Mouse (Mus musculus) CH12.LX (cell line): Measurements from ENCODE around the gene Abr. TPM values are rescaled to one million over a fixed set of nuclear protein-coding genes. Genes with fewer than 3 reads are reported as not detected.

Source experiments
- DNase-seq: peaks from one replicate; pipeline ENCODE4 v3.0.0-alpha.2; 2013; ENCODE audit errors: extremely low read depth
- H3K27ac ChIP-seq: 2 replicates; pipeline ENCODE4 v1.5.1; 2012; ENCODE audit warnings: low read depth, mild to moderate bottlenecking, control low read depth, moderate library complexity; ENCODE audit not compliant: insufficient read depth
- H3K27me3 ChIP-seq: replicated peaks from 2 replicates; pipeline ENCODE3; 2012; ENCODE audit warnings: inconsistent platforms
- H3K36me3 ChIP-seq, 2 experiments: replicated peaks in 1 of 2; 2 replicates each; pipeline versions ENCODE3 to v1.6.1; 2012; ENCODE audit warnings: inconsistent platforms in 1 of 2, low read length in 1 of 2, mild to moderate bottlenecking in 1 of 2, mixed read lengths in 1 of 2, moderate library complexity in 1 of 2; ENCODE audit not compliant: control insufficient read depth in 1 of 2, insufficient read depth in 1 of 2
- H3K4me1 ChIP-seq, 2 experiments: 2 replicates each; pipeline ENCODE4 v1.6.1; 2012; ENCODE audit warnings: inconsistent platforms in 1 of 2, moderate library complexity in 1 of 2; ENCODE audit not compliant: insufficient read depth in 2 of 2, control insufficient read depth in 1 of 2
- H3K4me2 ChIP-seq: 2 replicates; pipeline ENCODE4 v1.6.1; 2012; ENCODE audit warnings: low read depth, mild to moderate bottlenecking, control low read depth; ENCODE audit not compliant: poor library complexity, insufficient read depth, severe bottlenecking
- H3K4me3 ChIP-seq, 3 experiments: fragments of 150-350 bp in 1 of 3; sonication (generic) in 1 of 3; replicated peaks in 1 of 3; 2 replicates each; pipeline versions ENCODE3 to v1.5.1; 2011 to 2012; ENCODE audit warnings: low read depth in 2 of 3, low read length in 2 of 3, mild to moderate bottlenecking in 2 of 3, moderate library complexity in 2 of 3, control low read depth in 1 of 3, improper control_type of control experiment in 1 of 3, inconsistent platforms in 1 of 3, mixed read lengths in 1 of 3; ENCODE audit not compliant: poor library complexity in 1 of 3
- H3K79me2 ChIP-seq: replicated peaks from 2 replicates; pipeline ENCODE4 v1.6.1; 2012; ENCODE audit warnings: mild to moderate bottlenecking, moderate library complexity; ENCODE audit not compliant: control insufficient read depth, poor library complexity, insufficient read depth, severe bottlenecking; ENCODE audit errors: extremely low read depth
- H3K9ac ChIP-seq: 2 replicates; pipeline ENCODE4 v1.6.1; 2012; ENCODE audit warnings: low read depth, mild to moderate bottlenecking, control low read depth, moderate library complexity; ENCODE audit not compliant: insufficient read depth
- H3K9me3 ChIP-seq: replicated peaks from 2 replicates; pipeline ENCODE3; 2012; ENCODE audit warnings: low read length, inconsistent platforms, mixed read lengths
- BHLHE40 ChIP-seq: IDR thresholded peaks from 2 replicates; pipeline ENCODE4 v1.6.1; 2011; ENCODE audit warnings: mild to moderate bottlenecking, low read depth, low read length, improper control_type of control experiment
- CHD1 ChIP-seq: IDR thresholded peaks from 2 replicates; pipeline ENCODE4 v1.6.1; 2012; ENCODE audit warnings: low read depth, low read length, improper control_type of control experiment, inconsistent platforms
- CHD2 ChIP-seq: IDR thresholded peaks from 2 replicates; pipeline ENCODE4 v1.6.1; 2011; ENCODE audit warnings: low read length, improper control_type of control experiment
- CTCF ChIP-seq, 2 experiments: IDR thresholded peaks in 1 of 2; conservative IDR thresholded peaks in 1 of 2; 2 replicates each; pipeline ENCODE4 v1.5.1; 2011 to 2012; ENCODE audit warnings: low read depth in 2 of 2, low read length in 2 of 2, improper control_type of control experiment in 1 of 2, inconsistent platforms in 1 of 2, mild to moderate bottlenecking in 1 of 2, moderate library complexity in 1 of 2
- E2F4 ChIP-seq: IDR thresholded peaks from 2 replicates; pipeline ENCODE4 v1.6.1; 2011; ENCODE audit warnings: low read depth, low read length, improper control_type of control experiment; ENCODE audit not compliant: insufficient replicate concordance
- ELF1 ChIP-seq: IDR thresholded peaks from 2 replicates; pipeline ENCODE4 v1.6.1; 2014; ENCODE audit warnings: low read depth, mild to moderate bottlenecking, inconsistent platforms, low read length, improper control_type of control experiment
- EP300 ChIP-seq: IDR thresholded peaks from 2 replicates; pipeline ENCODE4 v1.6.1; 2011; ENCODE audit warnings: low read length, improper control_type of control experiment
- ETS1 ChIP-seq: conservative IDR thresholded peaks from 2 replicates; pipeline ENCODE4 v1.6.1; 2012; ENCODE audit warnings: low read depth, mild to moderate bottlenecking, inconsistent platforms, low read length, improper control_type of control experiment, moderate library complexity
- GABPA ChIP-seq: IDR thresholded peaks from 2 replicates; pipeline ENCODE4 v1.6.1; 2012; ENCODE audit warnings: low read depth, low read length, improper control_type of control experiment, inconsistent platforms; ENCODE audit not compliant: insufficient replicate concordance
- HCFC1 ChIP-seq: IDR thresholded peaks from 2 replicates; pipeline ENCODE4 v1.6.1; 2012; ENCODE audit warnings: low read depth, mild to moderate bottlenecking, inconsistent platforms, low read length, improper control_type of control experiment
- IRF4 ChIP-seq: IDR thresholded peaks from 2 replicates; pipeline ENCODE4 v1.6.1; 2014; ENCODE audit warnings: low read depth, mild to moderate bottlenecking, inconsistent platforms, low read length, improper control_type of control experiment
- JUN ChIP-seq: IDR thresholded peaks from 2 replicates; pipeline ENCODE4 v1.6.1; 2011; ENCODE audit warnings: low read depth, mild to moderate bottlenecking, low read length, improper control_type of control experiment, moderate library complexity; ENCODE audit not compliant: insufficient read depth
- JUND ChIP-seq: conservative IDR thresholded peaks from 2 replicates; pipeline ENCODE4 v1.6.1; 2011; ENCODE audit warnings: low read depth, low read length, improper control_type of control experiment
- KAT2A ChIP-seq: IDR thresholded peaks from 2 replicates; pipeline ENCODE4 v1.6.1; 2012; ENCODE audit warnings: low read length, improper control_type of control experiment, inconsistent platforms; ENCODE audit not compliant: insufficient replicate concordance
- MAFK ChIP-seq: IDR thresholded peaks from 2 replicates; pipeline ENCODE4 v1.6.1; 2011; ENCODE audit warnings: low read length, improper control_type of control experiment; ENCODE audit not compliant: insufficient replicate concordance
- MAX ChIP-seq: IDR thresholded peaks from 2 replicates; pipeline ENCODE4 v1.6.1; 2011; ENCODE audit warnings: low read length, improper control_type of control experiment
- MAZ ChIP-seq: IDR thresholded peaks from 2 replicates; pipeline ENCODE4 v1.6.1; 2012; ENCODE audit warnings: low read depth, mild to moderate bottlenecking, inconsistent platforms, low read length, improper control_type of control experiment, moderate library complexity
- MEF2A ChIP-seq: IDR thresholded peaks from 2 replicates; pipeline ENCODE4 v1.6.1; 2014; ENCODE audit warnings: low read depth, mild to moderate bottlenecking, inconsistent platforms, low read length, improper control_type of control experiment, borderline replicate concordance
- MXI1 ChIP-seq: IDR thresholded peaks from 2 replicates; pipeline ENCODE4 v1.6.1; 2011; ENCODE audit warnings: mild to moderate bottlenecking, low read depth, low read length, improper control_type of control experiment
- MYC ChIP-seq: IDR thresholded peaks from 2 replicates; pipeline ENCODE4 v1.6.1; 2011; ENCODE audit warnings: low read depth, mild to moderate bottlenecking, improper control_type of control experiment, low read length
- NELFE ChIP-seq: IDR thresholded peaks from 2 replicates; pipeline ENCODE4 v1.6.1; 2011; ENCODE audit warnings: low read depth, low read length, improper control_type of control experiment
- NRF1 ChIP-seq: IDR thresholded peaks from 2 replicates; pipeline ENCODE4 v1.6.1; 2014; ENCODE audit warnings: low read depth, mild to moderate bottlenecking, inconsistent platforms, low read length, improper control_type of control experiment, moderate library complexity
- PAX5 ChIP-seq: IDR thresholded peaks from 2 replicates; pipeline ENCODE4 v1.6.1; 2012; ENCODE audit warnings: low read length, inconsistent platforms, mixed read lengths
- POLR2A ChIP-seq: IDR thresholded peaks from 2 replicates; pipeline ENCODE4 v1.6.1; 2011; ENCODE audit warnings: low read depth, mild to moderate bottlenecking, improper control_type of control experiment, low read length
- POLR2AphosphoS2 ChIP-seq: IDR thresholded peaks from 2 replicates; pipeline ENCODE4 v1.6.1; 2011; ENCODE audit warnings: low read depth, low read length, improper control_type of control experiment
- RAD21 ChIP-seq: IDR thresholded peaks from 2 replicates; pipeline ENCODE4 v1.6.1; 2011; ENCODE audit warnings: low read depth, mild to moderate bottlenecking, low read length, improper control_type of control experiment, moderate library complexity
- RCOR1 ChIP-seq: conservative IDR thresholded peaks from 2 replicates; pipeline ENCODE4 v1.6.1; 2012; ENCODE audit warnings: low read depth, mild to moderate bottlenecking, inconsistent platforms, low read length, improper control_type of control experiment
- SIN3A ChIP-seq: IDR thresholded peaks from 2 replicates; pipeline ENCODE4 v1.6.1; 2012; ENCODE audit warnings: low read length, improper control_type of control experiment, inconsistent platforms
- SMC3 ChIP-seq: IDR thresholded peaks from 2 replicates; pipeline ENCODE4 v1.6.1; 2011; ENCODE audit warnings: low read depth, low read length, improper control_type of control experiment
- TBP ChIP-seq: conservative IDR thresholded peaks from 2 replicates; pipeline ENCODE4 v1.6.1; 2011; ENCODE audit warnings: low read depth, low read length, improper control_type of control experiment
- TCF12 ChIP-seq: IDR thresholded peaks from 2 replicates; pipeline ENCODE4 v1.6.1; 2014; ENCODE audit warnings: low read depth, mild to moderate bottlenecking, inconsistent platforms, low read length, improper control_type of control experiment
- UBTF ChIP-seq: IDR thresholded peaks from 2 replicates; pipeline ENCODE4 v1.6.1; 2012; ENCODE audit warnings: low read depth, mild to moderate bottlenecking, inconsistent platforms, low read length, improper control_type of control experiment, moderate library complexity
- USF1 ChIP-seq: IDR thresholded peaks from 2 replicates; pipeline ENCODE4 v1.6.1; 2014; ENCODE audit warnings: low read depth, mild to moderate bottlenecking, inconsistent platforms, low read length, improper control_type of control experiment
- USF2 ChIP-seq: conservative IDR thresholded peaks from 2 replicates; pipeline ENCODE4 v1.6.1; 2011; ENCODE audit warnings: low read depth, low read length, improper control_type of control experiment
- ZC3H11A ChIP-seq: IDR thresholded peaks from 2 replicates; pipeline ENCODE4 v1.6.1; 2012; ENCODE audit warnings: low read depth, mild to moderate bottlenecking, inconsistent platforms, low read length, improper control_type of control experiment
- ZKSCAN1 ChIP-seq: IDR thresholded peaks from 2 replicates; pipeline ENCODE4 v1.6.1; 2012; ENCODE audit warnings: low read depth, inconsistent platforms, low read length, improper control_type of control experiment, borderline replicate concordance
- ZMIZ1 ChIP-seq: IDR thresholded peaks from 2 replicates; pipeline ENCODE4 v1.6.1; 2012; ENCODE audit warnings: low read depth, mild to moderate bottlenecking, inconsistent platforms, low read length, improper control_type of control experiment
- ZNF384 ChIP-seq: IDR thresholded peaks from 2 replicates; pipeline ENCODE4 v1.6.1; 2012; ENCODE audit warnings: low read depth, low read length, improper control_type of control experiment, inconsistent platforms
- dilution Hi-C: fragments of 300-500 bp; cut with MboI; formaldehyde crosslinking; loops from 2 replicates; pipeline ENCODE4 v1.14.3; 2020; ENCODE audit warnings: low sequenced_read_pairs; ENCODE audit not compliant: extremely low pct_unique_long_range_greater_than_20kb, extremely low pct_ligation_motif_present
- in situ Hi-C: fragments of 300-500 bp; cut with MboI; formaldehyde crosslinking; loops from 3 replicates; pipeline ENCODE4 v1.14.3; 2019; ENCODE audit warnings: low sequenced_read_pairs, low pct_ligation_motif_present, low pct_unique_long_range_greater_than_20kb, mixed read lengths
- polyA plus RNA-seq: library from polyadenylated mRNA; unstranded; fragments of >175 nt; gene quantifications from 2 replicates; pipeline ENCODE4 v1.2.1, GENCODE M21; 2012; ENCODE audit warnings: low read depth; ENCODE audit not compliant: insufficient read length
- total RNA-seq, 2 experiments: library from RNA; depleted of rRNA; stranded (reverse); fragments of 300-350 nt in 1 of 2; fragments of >200 nt in 1 of 2; gene quantifications; 2 replicates each; pipeline ENCODE4 v1.2.3; 2012 to 2014

Abr gene
- total and polyA plus RNA-seq, 3 experiments, result 21.0 to 49.5 (median 37.4) TPM

GRCm38 (mm10) chr11:76494360-76495126 lies 127.6 kb downstream of the Abr start:
- in situ Hi-C loops (loop anchor here (5.0 kb wide), 1 partner anchor 37 kb away; no protein-coding TSS in a partner anchor), dilution Hi-C loops (no loop called here)
- 0 out of 2 replicates have a peak, but pooled peaks cover 4% of the 10 kb centered on the region for H3K79me2 ChIP-seq
- peak overlapping the region; percentile 69 for H3K9ac ChIP-seq
- peak overlapping the region; percentile 70 to 85 (median 83) for H3K4me3 ChIP-seq
- peaks cover 0 to 21% of the 10 kb centered on the region in 2 experiments for H3K36me3 ChIP-seq
- peak overlapping the region; percentile 96 for H3K4me2 ChIP-seq
- peak; percentile 54 for DNase-seq
- H3K27ac ChIP-seq, result peak overlapping the region; percentile 51
- H3K9me3 ChIP-seq, result no peaks in the 10 kb centered on the region
- peaks cover 43 to 75% of the 10 kb centered on the region in 2 experiments for H3K4me1 ChIP-seq
- TF ChIP-seq NRF1 (peak; percentile 51; the same call in 1 of the 2 replicates), CHD2 (no peak; the same call in 1 of the 2 replicates), ZMIZ1 (peak; percentile 20; the same call in 1 of the 2 replicates), TBP (no peak), RCOR1 (no peak), MYC (no peak), ETS1 (no peak), GABPA (no peak), CTCF (conservative IDR thresholded peaks at IDR 0.05 in 1 of 2, IDR thresholded peaks at IDR 0.05 in 1 of 2; ENCODE audit: low read depth in 2 of 2, low read length in 2 of 2) (no peak), ZKSCAN1 (no peak), JUN (no peak), TCF12 (peak; percentile 36; the same call in 1 of the 2 replicates), MXI1 (peak; percentile 39; the same call in 1 of the 2 replicates), PAX5 (no peak), ELF1 (peak; percentile 63), RAD21 (no peak; the same call in 1 of the 2 replicates), EP300 (no peak), MAX (no peak), ZNF384 (no peak), USF1 (no peak), USF2 (no peak), MEF2A (0 out of 2 replicates have a peak, but pooled peaks have one; percentile 50), IRF4 (no peak), HCFC1 (peak; percentile 29), BHLHE40 (peak; percentile 30; the same call in 1 of the 2 replicates), MAFK (no peak), CHD1 (peak; percentile 53; the same call in 1 of the 2 replicates), SMC3 (no peak; the same call in none of the 2 replicates), UBTF (peak; percentile 99), POLR2AphosphoS2 (no peak), ZC3H11A (no peak), KAT2A (0 out of 2 replicates have a peak, but pooled peaks have one; percentile 28), POLR2A (peak; percentile 52; the same call in 1 of the 2 replicates), SIN3A (peak; percentile 64; the same call in 1 of the 2 replicates), MAZ (no peak; the same call in none of the 2 replicates), JUND (no peak), NELFE (peak; percentile 21), E2F4 (no peak)
- H3K27me3 ChIP-seq, result no peaks in the 10 kb centered on the region
